Mouse (Mus musculus) liver, postnatal 0 days (tissue): ENCODE data around the gene Kmt2b. TPM values are rescaled to one million over a fixed set of nuclear protein-coding genes. Genes with fewer than 3 reads are reported as not detected.

Experiments
- ATAC-seq: fragments of 200-750 bp; cut with Nextera tagmentation; 2 replicates; pipeline ENCODE4 v1.8.0; 2017; ENCODE audit warnings: mild to moderate bottlenecking, moderate library complexity
- DNase-seq: peaks from one replicate; pipeline ENCODE4 v3.0.0-alpha.2; 2016
- H3K27ac ChIP-seq: fragments of 300-500 bp; sonication (generic); 2 replicates; pipeline ENCODE4 v1.5.1; 2014; ENCODE audit warnings: antibody characterized with exemption, moderate library complexity, mild to moderate bottlenecking, low read depth
- H3K27me3 ChIP-seq: fragments of 300-500 bp; sonication (generic); 2 replicates; pipeline ENCODE4 v1.6.1; 2014; ENCODE audit warnings: low read length, control low read depth, mixed read lengths; ENCODE audit not compliant: insufficient read depth
- H3K36me3 ChIP-seq: fragments of 300-500 bp; sonication (generic); replicated peaks from 2 replicates; pipeline ENCODE4 v1.6.1; 2014; ENCODE audit warnings: mild to moderate bottlenecking, control low read depth, low read length, moderate library complexity, mixed read lengths; ENCODE audit not compliant: insufficient read depth
- H3K4me1 ChIP-seq: fragments of 300-500 bp; sonication (generic); 2 replicates; pipeline ENCODE4 v1.6.1; 2014; ENCODE audit warnings: antibody characterized with exemption, mild to moderate bottlenecking, control low read depth; ENCODE audit not compliant: insufficient read depth
- H3K4me2 ChIP-seq: fragments of 300-500 bp; sonication (generic); 2 replicates; pipeline ENCODE4 v1.6.1; 2014; ENCODE audit warnings: low read depth, mild to moderate bottlenecking, low read length, moderate library complexity, mixed read lengths
- H3K4me3 ChIP-seq: fragments of 300-500 bp; sonication (generic); 2 replicates; pipeline ENCODE4 v1.5.1; 2014; ENCODE audit warnings: low read depth, low read length
- H3K9ac ChIP-seq: fragments of 300-500 bp; sonication (generic); replicated peaks from 2 replicates; pipeline ENCODE4 v1.6.1; 2014; ENCODE audit warnings: mild to moderate bottlenecking, moderate library complexity
- H3K9me3 ChIP-seq: fragments of 300-500 bp; sonication (generic); 2 replicates; pipeline ENCODE4 v1.6.1; 2016; ENCODE audit warnings: mild to moderate bottlenecking, control low read depth, low read length, mixed read lengths
- CTCF ChIP-seq: sonication (generic); IDR thresholded peaks from 2 replicates; pipeline ENCODE4 v1.5.1; 2016; ENCODE audit warnings: antibody characterized with exemption, low read depth
- EP300 ChIP-seq: IDR thresholded peaks from 2 replicates; pipeline ENCODE4 v1.6.1; 2016; ENCODE audit warnings: antibody characterized with exemption, low read depth, mild to moderate bottlenecking
- WGBS: fragments of 180-500 bp; shearing (Covaris S2); extraction: QIAGEN DNeasy Blood & Tissue Kit; methylation state at CpG from one replicate; pipeline ENCODE4 v1.1.7; 2014; ENCODE audit not compliant: insufficient replicate concordance; 5-methylcytosine and 5-hydroxymethylcytosine counted together
- polyA plus RNA-seq: library from polyadenylated mRNA; unstranded; fragments of >200 nt; fragmentation: Nextera tagmentation; extraction: Ambion mirVana; gene quantifications from 2 replicates; pipeline ENCODE4 v1.2.1, GENCODE M21; 2015

The Kmt2b gene
- polyA plus RNA-seq: 1.9 and 3.1 TPM in 2 replicates

DNA sequence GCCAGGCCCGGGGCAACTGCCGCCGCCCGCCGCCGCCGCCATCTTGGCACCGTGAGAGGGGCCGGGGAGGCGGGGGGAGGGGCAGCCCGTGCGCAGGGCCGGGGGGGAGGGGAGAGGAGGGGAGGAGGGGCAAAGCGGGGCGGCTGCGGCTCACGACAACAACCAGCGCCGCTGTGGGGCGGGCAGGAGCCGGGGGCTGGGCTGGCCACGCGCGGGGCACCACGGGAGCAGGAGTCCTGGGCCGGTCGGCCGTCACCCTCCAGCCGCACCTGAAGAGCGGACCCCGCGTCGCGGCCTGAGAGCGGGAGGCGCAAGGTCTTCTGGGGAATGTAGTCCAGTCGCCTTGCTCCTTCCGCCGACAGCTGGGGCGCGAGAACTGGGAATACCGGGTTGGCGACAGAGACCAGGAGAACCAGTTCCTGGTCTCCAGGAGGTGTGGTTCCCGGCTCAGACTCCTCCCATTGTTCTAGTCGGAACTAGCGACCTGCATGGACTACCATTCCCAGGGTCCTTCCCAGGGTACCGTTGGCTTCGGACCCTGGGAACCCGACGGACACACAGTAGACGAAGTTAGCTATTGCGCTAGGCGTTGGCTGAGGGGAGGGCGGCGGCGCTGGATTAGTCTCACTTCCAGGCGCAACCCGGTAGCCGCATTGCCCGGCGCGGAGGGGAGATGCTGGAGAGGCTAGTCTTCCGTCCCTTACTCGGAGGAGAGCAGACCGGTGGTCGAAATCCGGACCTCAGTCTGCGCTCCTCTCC lies at the start of gene Kmt2b:
Gene Kmt2b, minus strand, starts transcription at position 51 of the 759 bp plus-strand sequence.
- under 1% methylated on average over 54 of the region's 68 CpGs for WGBS
- peak within 1 kb of the TSS; percentile 99 for H3K9ac ChIP-seq
- ATAC-seq: peak; percentile 93

DNA sequence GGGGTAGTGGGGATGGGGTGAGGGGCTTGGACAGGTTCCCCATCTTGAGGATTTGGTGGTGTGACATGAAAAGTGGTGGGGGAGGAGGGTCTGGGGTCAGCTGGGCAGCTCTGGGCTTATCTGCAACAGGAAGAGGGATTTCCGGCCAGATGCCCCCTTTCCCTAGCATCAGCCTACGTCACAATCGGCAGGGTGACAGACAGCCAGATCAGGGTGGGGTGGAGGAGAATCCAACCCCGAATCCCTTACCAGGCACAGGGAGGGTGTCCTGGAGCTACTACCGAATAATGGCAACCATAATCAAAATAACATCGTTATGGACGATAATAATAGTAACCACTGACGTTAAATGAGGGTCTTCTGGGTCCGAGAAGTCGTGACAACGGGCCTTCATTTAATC lies 47.9 kb upstream of the Kmt2b start:
- ATAC-seq: no peak
- 21% methylated on average over 11 of the region's 11 CpGs for WGBS
- peaks cover 9% of the 10 kb centered on the region for H3K4me1 ChIP-seq
- H3K9ac ChIP-seq: no peak overlapping the region
- no peaks in the 10 kb centered on the region for H3K9me3 ChIP-seq
- peaks cover 42% of the 10 kb centered on the region for H3K27me3 ChIP-seq
- peaks cover 9% of the 10 kb centered on the region for H3K36me3 ChIP-seq
- H3K4me2 ChIP-seq: no peak overlapping the region
- TF ChIP-seq CTCF: no peak
- TF ChIP-seq EP300: no peak
- no peak overlapping the region for H3K4me3 ChIP-seq
- H3K27ac ChIP-seq: no peak overlapping the region
- DNase-seq: no peak

More for the DNA sequence above, at the start of gene Kmt2b:
- H3K27me3 ChIP-seq: no peaks in the 10 kb centered on the region
- H3K4me3 ChIP-seq: peak within 1 kb of the TSS; percentile 99
- H3K4me1 ChIP-seq: peaks cover 19% of the 10 kb centered on the region; the same call in 1 of the 2 replicates
- peaks cover 30% of the 10 kb centered on the region for H3K36me3 ChIP-seq
- H3K4me2 ChIP-seq: peak within 1 kb of the TSS; percentile 88
- peak within 1 kb of the TSS; percentile 97 for H3K27ac ChIP-seq
- no peaks in the 10 kb centered on the region for H3K9me3 ChIP-seq
- 0 out of 2 replicates have a peak, but pooled peaks have one; percentile 6 for TF ChIP-seq CTCF
- TF ChIP-seq EP300: no peak
- DNase-seq: peak; percentile 96

DNA sequence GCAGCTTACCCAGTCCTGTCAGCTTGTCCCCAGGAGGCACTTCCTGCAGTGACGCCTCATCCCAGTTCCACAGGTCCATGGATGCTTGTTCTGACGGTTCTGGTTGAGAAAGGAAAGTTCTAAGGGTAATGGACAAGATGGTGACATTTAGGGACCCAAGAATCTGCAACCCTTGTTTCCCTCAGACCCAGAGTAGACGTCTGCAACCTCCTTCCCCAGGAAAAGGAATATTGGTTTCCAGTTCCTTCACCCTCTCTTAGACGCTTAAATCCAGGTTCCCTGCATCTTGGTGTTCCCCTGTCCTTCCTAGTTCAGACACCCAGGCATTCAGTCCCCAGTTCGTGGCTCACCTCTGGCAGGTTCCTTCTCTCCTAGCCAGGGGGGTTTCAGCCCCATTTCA lies 47.2 kb upstream of the Kmt2b start, which contains the start of gene Etv2:
Gene Etv2, minus strand, starts transcription at position 101 of the 400 bp plus-strand sequence.
- Histone ChIP-seq H3K27me3 (peaks cover 44% of the 10 kb centered on the region), H3K4me3 (no peak within 1 kb of the TSS)
- 18% methylated on average over 5 of the region's 5 CpGs for WGBS

DNA sequence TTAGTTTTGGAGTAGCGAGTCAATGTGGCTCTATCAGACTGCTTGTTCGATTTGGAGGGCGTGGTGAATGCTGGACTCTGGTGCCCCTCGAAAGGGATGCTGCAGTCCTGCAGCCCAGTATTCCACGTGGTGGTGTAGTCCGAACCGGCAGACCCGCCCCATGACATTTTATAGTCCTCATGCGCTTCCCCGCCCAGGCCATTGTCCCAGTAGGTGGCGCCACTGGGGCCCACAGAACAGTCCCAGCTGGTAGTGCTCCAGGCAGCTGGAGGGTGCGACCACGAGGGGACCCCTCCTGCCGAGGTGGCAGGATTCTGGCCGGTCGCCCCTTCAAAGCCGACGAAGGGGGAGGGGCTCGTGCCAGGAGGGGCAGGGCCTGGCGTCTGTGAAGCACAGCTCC lies 46.1 kb upstream of the Kmt2b start:
- DNase-seq (peak; percentile 82), ATAC-seq (peak; percentile 75)
- no peak for TF ChIP-seq EP300
- peak; percentile 76 for TF ChIP-seq CTCF
- Histone ChIP-seq H3K9ac (no peak overlapping the region), H3K27ac (no peak overlapping the region), H3K4me2 (peak overlapping the region; percentile 47; the same call in 1 of the 2 replicates), H3K36me3 (no peaks in the 10 kb centered on the region), H3K9me3 (no peaks in the 10 kb centered on the region), H3K4me1 (peaks cover 6% of the 10 kb centered on the region), H3K4me3 (no peak overlapping the region), H3K27me3 (peaks cover 49% of the 10 kb centered on the region)
- 3% methylated on average over 19 of the region's 20 CpGs for WGBS

More for the DNA sequence above, 47.2 kb upstream of the Kmt2b start, which contains the start of gene Etv2:
- peak within 1 kb of the TSS; percentile 47; the same call in 1 of the 2 replicates for H3K4me2 ChIP-seq
- no peak within 1 kb of the TSS for H3K9ac ChIP-seq
- DNase-seq: no peak
- H3K27ac ChIP-seq: no peak within 1 kb of the TSS
- no peaks in the 10 kb centered on the region for H3K9me3 ChIP-seq
- 0 out of 2 replicates have a peak, but pooled peaks cover 5% of the 10 kb centered on the region for H3K36me3 ChIP-seq
- TF ChIP-seq CTCF (no peak), EP300 (no peak)
- no peak for ATAC-seq
- peaks cover 9% of the 10 kb centered on the region for H3K4me1 ChIP-seq

DNA sequence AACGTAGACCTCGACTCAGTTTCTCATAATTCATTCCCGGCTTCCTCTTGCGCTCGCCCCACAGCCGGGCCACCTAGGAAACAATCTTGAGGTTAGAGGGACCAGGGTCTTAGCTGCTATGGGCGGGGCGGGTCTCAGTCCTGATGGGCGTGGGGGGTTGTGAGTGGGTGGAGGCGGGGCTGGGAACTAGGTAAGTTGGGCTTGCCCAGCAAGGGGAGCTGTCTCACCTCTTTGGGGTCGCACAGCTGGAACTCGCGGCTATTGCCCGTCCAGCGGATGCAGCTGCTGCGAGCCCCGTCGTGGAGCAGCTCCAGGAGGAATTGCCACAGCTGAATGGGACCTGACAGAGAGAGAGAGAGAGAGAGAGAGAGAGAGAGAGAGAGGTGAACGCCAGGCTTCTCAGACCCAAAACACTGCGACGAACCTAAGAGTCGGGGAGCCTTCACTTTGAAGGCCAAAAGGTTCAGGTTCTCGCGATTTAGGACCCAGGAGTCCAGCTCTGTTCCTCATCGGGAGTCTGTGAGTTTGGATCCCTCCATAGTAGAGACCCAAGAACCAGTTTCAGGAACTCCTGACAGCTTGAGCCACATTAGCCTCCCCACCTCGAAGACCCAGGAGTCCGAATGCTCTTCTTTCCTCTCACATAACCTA lies 45.4 kb upstream of the Kmt2b start:
- Histone ChIP-seq H3K9ac (no peak overlapping the region), H3K9me3 (no peaks in the 10 kb centered on the region), H3K27ac (no peak overlapping the region), H3K4me2 (no peak overlapping the region; the same call in 1 of the 2 replicates), H3K36me3 (no peaks in the 10 kb centered on the region), H3K27me3 (peaks cover 49% of the 10 kb centered on the region), H3K4me1 (peaks cover 6% of the 10 kb centered on the region), H3K4me3 (no peak overlapping the region)
- no peak for DNase-seq
- 8% methylated on average over 27 of the region's 27 CpGs for WGBS
- ATAC-seq: no peak
- no peak for TF ChIP-seq EP300
- TF ChIP-seq CTCF: no peak

DNA sequence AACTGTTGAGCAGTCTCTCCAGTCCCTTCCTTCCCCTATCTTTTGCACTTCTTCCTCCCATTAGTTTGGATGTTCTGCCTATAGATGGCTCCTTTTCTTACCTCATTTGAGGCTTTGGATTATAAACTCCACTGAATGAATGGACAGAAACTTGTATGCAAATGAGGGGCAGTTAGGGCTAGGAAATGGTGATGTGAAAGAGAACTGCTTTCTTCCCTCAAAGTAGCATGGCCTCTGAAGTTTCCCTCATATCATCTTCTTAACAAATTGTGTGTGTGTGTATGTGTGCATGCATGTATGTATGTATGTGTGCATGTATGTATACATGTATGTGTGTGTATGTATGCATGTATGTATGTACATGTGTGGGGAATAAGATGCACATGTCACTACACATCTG lies 40.5 kb upstream of the Kmt2b start:
- peaks cover 23% of the 10 kb centered on the region for H3K27me3 ChIP-seq
- DNase-seq: no peak
- no peak overlapping the region for H3K4me2 ChIP-seq
- H3K27ac ChIP-seq: no peak overlapping the region
- peaks cover 11% of the 10 kb centered on the region; the same call in 1 of the 2 replicates for H3K4me1 ChIP-seq
- TF ChIP-seq EP300 (no peak), CTCF (no peak)
- no peak overlapping the region for H3K9ac ChIP-seq
- no peak for ATAC-seq
- no peak overlapping the region for H3K4me3 ChIP-seq
- H3K9me3 ChIP-seq: no peaks in the 10 kb centered on the region
- H3K36me3 ChIP-seq: no peaks in the 10 kb centered on the region; the same call in 1 of the 2 replicates
